Mouse (Mus musculus): ENCODE measurements around the gene Chrm2. TPM values are rescaled to one million over a fixed set of nuclear protein-coding genes. Genes with fewer than 3 reads are reported as not detected.
A peak's percentile ranks its signal among the peaks of the same experiment; 100 is the strongest.

Gene Chrm2
- 10 to 100 TPM; 67.4 to 83.6 TPM for total RNA-seq (2021)
- polyA plus RNA-seq (2012; rRNA removed), result 26.1 and 52.0 TPM in 2 replicates
- long read RNA-seq, full-length matches to known transcripts, result 18 of 50 reads
- long read RNA-seq, partial matches to known transcripts, result 23 of 50 reads
- long read RNA-seq, other reads (novel, unspliced or antisense), result 9 of 50 reads

- H3K9ac ChIP-seq (ENCODE audit: low read depth, low read length), result peak within 1 kb of the TSS; percentile 60
- no peak for TF ChIP-seq EP300 (IDR thresholded peaks at IDR 0.05; ENCODE audit: insufficient read depth, low read depth, low read length)
- TF ChIP-seq POLR2A (IDR thresholded peaks at IDR 0.05; ENCODE audit: insufficient read depth, low read depth, low read length), result peak; percentile 25; the same call in 1 of the 2 replicates
- DNase-seq, result peak; percentile 37 to 38
- H3K36me3 ChIP-seq (ENCODE audit: control insufficient read depth, insufficient read depth, low read length), result no peaks in the 10 kb centered on the region
- H3K27me3 ChIP-seq (ENCODE audit: control insufficient read depth, insufficient read depth, low read length), result no peaks in the 10 kb centered on the region
- H3K79me2 ChIP-seq (replicated peaks; ENCODE audit: control insufficient read depth, insufficient read depth, low read length), result no peaks in the 10 kb centered on the region
- no peaks in the 10 kb centered on the region for H3K4me1 ChIP-seq (ENCODE audit: control insufficient read depth, insufficient read depth, low read length)
- intact Hi-C loops (cut with DNase I), result loop anchor here (5.0 to 10.0 kb wide), 4 partner anchors 64 to 1003 kb away; no protein-coding TSS in a partner anchor
- peak within 1 kb of the TSS; percentile 60 for H3K4me3 ChIP-seq
- peak within 1 kb of the TSS; percentile 88 for H3K27ac ChIP-seq
- 3% methylated on average over 30 of the region's 30 CpGs for WGBS
Observed at GRCm38 (mm10) chr6:36387612-36388400, at the start of gene Chrm2. TSS of gene Chrm2 (plus strand) at chr6:36388084.

- intact Hi-C loops (cut with DNase I), result no loop called here
- WGBS, result 68% methylated on average over 2 of the region's 2 CpGs
Observed at GRCm38 (mm10) chr6:36373983-36374382, 13.9 kb upstream of the Chrm2 start.

GRCm38 (mm10) chr6:36377936-36378335 lies 9.9 kb upstream of the Chrm2 start:
- no peak for DNase-seq
- TF ChIP-seq CTCF (IDR thresholded peaks at IDR 0.05) (no peak), EP300 (IDR thresholded peaks at IDR 0.05; ENCODE audit: insufficient read depth, low read depth, low read length) (no peak), POLR2A (IDR thresholded peaks at IDR 0.05; ENCODE audit: insufficient read depth, low read depth, low read length) (no peak)
- no peak overlapping the region for H3K9ac ChIP-seq (ENCODE audit: low read depth, low read length)
- H3K79me2 ChIP-seq (replicated peaks; ENCODE audit: control insufficient read depth, insufficient read depth, low read length), result no peaks in the 10 kb centered on the region
- no peaks in the 10 kb centered on the region for H3K27me3 ChIP-seq (ENCODE audit: control insufficient read depth, insufficient read depth, low read length)
- no peak overlapping the region for H3K27ac ChIP-seq
- no peaks in the 10 kb centered on the region for H3K4me1 ChIP-seq (ENCODE audit: control insufficient read depth, insufficient read depth, low read length)
- H3K4me3 ChIP-seq, result no peak overlapping the region
- intact Hi-C loops (cut with DNase I), result no loop called here
- WGBS, result 41% methylated on average over 4 of the region's 4 CpGs
- no peaks in the 10 kb centered on the region for H3K36me3 ChIP-seq (ENCODE audit: control insufficient read depth, insufficient read depth, low read length)

More at GRCm38 (mm10) chr6:36373983-36374382, 13.9 kb upstream of the Chrm2 start:
- Histone ChIP-seq H3K27me3 (ENCODE audit: control insufficient read depth, insufficient read depth, low read length) (no peaks in the 10 kb centered on the region), H3K36me3 (ENCODE audit: control insufficient read depth, insufficient read depth, low read length) (no peaks in the 10 kb centered on the region), H3K4me3 (no peak overlapping the region), H3K4me1 (ENCODE audit: control insufficient read depth, insufficient read depth, low read length) (no peaks in the 10 kb centered on the region), H3K9ac (ENCODE audit: low read depth, low read length) (no peak overlapping the region), H3K79me2 (replicated peaks; ENCODE audit: control insufficient read depth, insufficient read depth, low read length) (no peaks in the 10 kb centered on the region), H3K27ac (no peak overlapping the region)
- DNase-seq, result no peak
- TF ChIP-seq CTCF (IDR thresholded peaks at IDR 0.05), result no peak

- WGBS, result 53% methylated on average over 3 of the region's 3 CpGs
- intact Hi-C loops (cut with DNase I), result loop anchor here (10.0 kb wide), 3 partner anchors 109 to 999 kb away; no protein-coding TSS in a partner anchor
- no peaks in the 10 kb centered on the region for H3K4me1 ChIP-seq (ENCODE audit: control insufficient read depth, insufficient read depth, low read length)
- H3K9ac ChIP-seq (ENCODE audit: low read depth, low read length), result no peak overlapping the region
- DNase-seq, result no peak
- no peaks in the 10 kb centered on the region for H3K36me3 ChIP-seq (ENCODE audit: control insufficient read depth, insufficient read depth, low read length)
- no peak for TF ChIP-seq EP300 (IDR thresholded peaks at IDR 0.05; ENCODE audit: insufficient read depth, low read depth, low read length)
- no peak for TF ChIP-seq POLR2A (IDR thresholded peaks at IDR 0.05; ENCODE audit: insufficient read depth, low read depth, low read length)
- peak; percentile 60 for TF ChIP-seq CTCF (IDR thresholded peaks at IDR 0.05)
- H3K4me3 ChIP-seq, result no peak overlapping the region
- H3K27me3 ChIP-seq (ENCODE audit: control insufficient read depth, insufficient read depth, low read length), result no peaks in the 10 kb centered on the region
- no peak overlapping the region for H3K27ac ChIP-seq
- H3K79me2 ChIP-seq (replicated peaks; ENCODE audit: control insufficient read depth, insufficient read depth, low read length), result no peaks in the 10 kb centered on the region
Observed at GRCm38 (mm10) chr6:36384102-36384501, 3.8 kb upstream of the Chrm2 start.

- H3K27ac ChIP-seq, result peak overlapping the region; percentile 88
- H3K36me3 ChIP-seq (ENCODE audit: control insufficient read depth, insufficient read depth, low read length), result no peaks in the 10 kb centered on the region
- peak; percentile 24 to 48 for DNase-seq
- TF ChIP-seq CTCF (IDR thresholded peaks at IDR 0.05), result no peak
- no peaks in the 10 kb centered on the region for H3K27me3 ChIP-seq (ENCODE audit: control insufficient read depth, insufficient read depth, low read length)
- no peaks in the 10 kb centered on the region for H3K4me1 ChIP-seq (ENCODE audit: control insufficient read depth, insufficient read depth, low read length)
- WGBS, result under 1% methylated on average over 36 of the region's 36 CpGs
- H3K4me3 ChIP-seq, result peak overlapping the region; percentile 60
- peak overlapping the region; percentile 60 for H3K9ac ChIP-seq (ENCODE audit: low read depth, low read length)
- H3K79me2 ChIP-seq (replicated peaks; ENCODE audit: control insufficient read depth, insufficient read depth, low read length), result no peaks in the 10 kb centered on the region
- intact Hi-C loops (cut with DNase I), result loop anchor here (5.0 to 10.0 kb wide), 4 partner anchors 64 to 1004 kb away; no protein-coding TSS in a partner anchor
Observed at GRCm38 (mm10) chr6:36388401-36389259, 746 bp downstream of the Chrm2 start.
